Mouse (Mus musculus) adrenal gland, postnatal 25 days (tissue): Measurements from ENCODE around the gene Tnr. TPM values are rescaled to one million over a fixed set of nuclear protein-coding genes. Genes with fewer than 3 reads are reported as not detected.

Source experiments
- DNase-seq: peaks from one replicate; pipeline ENCODE4 v3.0.0; 2021; ENCODE audit warnings: mixed read lengths
- total RNA-seq: library from RNA; stranded (reverse); gene quantifications from 2 replicates; pipeline ENCODE4 v1.2.3, GENCODE M21; 2021

Tnr gene
- total RNA-seq, 1 experiment from 2014 or later = 5.0 TPM

DNA sequence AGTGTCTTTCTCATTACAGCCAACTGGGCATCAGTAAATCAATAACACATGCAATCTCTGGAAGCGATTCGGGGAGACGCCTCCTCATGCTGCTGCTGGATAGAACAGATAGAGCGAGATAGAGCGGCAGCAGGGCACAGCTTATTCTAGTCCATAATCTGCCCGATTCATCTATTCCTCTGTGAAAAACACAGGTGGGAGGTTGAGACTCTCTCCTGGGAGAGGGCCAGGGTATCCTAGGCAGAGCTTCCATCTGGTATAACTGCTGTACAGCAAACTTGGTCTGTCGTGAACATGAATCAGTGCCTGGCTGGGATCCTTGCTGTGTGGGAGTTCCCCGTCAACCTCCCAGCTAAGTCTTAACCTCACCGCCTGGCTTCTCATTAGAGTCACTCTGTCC lies 193.4 kb downstream of the Tnr start:
- DNase-seq = no peak

DNA sequence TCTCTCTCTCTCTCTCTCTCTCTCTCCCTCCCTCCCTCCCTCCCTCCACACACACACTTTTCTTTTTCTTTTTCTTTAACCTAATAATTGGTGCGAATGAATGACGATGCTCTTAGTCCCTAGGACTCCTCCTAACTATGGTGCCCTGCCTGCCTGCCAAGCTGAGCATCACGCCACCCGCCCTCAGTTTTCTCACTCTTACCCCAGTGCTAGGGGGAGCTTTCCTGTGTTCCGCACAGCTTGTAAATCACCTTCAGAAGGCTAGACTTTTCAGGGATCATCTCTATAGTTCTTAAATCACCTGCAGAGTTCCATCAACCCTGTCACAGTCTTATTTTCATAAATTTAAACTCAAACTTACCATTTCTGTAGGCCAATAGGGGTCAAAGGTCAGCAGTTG lies 200.2 kb downstream of the Tnr start:
- DNase-seq = no peak

DNA sequence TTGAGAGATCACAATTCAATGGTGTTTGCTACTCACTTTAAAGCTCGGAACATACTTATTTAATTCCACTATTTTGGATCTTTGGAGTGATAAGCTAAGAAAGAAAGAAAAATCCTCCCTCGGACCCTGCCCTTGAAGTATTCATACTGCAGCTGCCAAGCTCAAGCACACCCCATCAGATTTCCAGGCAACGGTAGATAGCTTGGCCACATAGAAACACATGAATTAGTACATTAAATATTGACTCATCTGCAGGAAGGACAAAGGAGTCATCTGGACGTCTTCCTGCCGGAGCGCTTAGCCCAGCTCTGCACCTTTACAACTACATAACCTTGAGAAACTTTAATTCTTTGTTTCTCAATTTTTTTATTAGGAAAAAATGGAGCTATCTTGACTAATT lies 205.7 kb downstream of the Tnr start:
- DNase-seq = no peak

DNA sequence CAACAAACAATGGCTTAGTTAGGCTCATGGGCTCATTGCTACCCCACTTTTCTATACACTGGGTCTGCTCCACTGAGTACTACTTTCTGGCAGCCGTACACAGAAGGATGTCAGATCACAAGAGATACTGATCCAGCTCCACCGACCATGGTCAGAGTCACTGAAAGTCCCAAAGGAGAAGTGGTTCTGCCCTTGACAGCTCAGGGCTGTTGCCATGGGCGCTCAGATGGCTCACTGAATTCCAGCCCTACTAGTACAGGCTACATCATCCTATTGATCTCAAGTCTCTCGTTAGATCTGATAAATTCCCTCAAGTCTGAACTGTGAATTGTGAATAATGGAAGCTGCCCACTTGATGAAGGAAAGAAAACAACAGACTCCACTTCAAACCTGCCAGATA lies 207.3 kb downstream of the Tnr start:
- DNase-seq = peak; percentile 11

DNA sequence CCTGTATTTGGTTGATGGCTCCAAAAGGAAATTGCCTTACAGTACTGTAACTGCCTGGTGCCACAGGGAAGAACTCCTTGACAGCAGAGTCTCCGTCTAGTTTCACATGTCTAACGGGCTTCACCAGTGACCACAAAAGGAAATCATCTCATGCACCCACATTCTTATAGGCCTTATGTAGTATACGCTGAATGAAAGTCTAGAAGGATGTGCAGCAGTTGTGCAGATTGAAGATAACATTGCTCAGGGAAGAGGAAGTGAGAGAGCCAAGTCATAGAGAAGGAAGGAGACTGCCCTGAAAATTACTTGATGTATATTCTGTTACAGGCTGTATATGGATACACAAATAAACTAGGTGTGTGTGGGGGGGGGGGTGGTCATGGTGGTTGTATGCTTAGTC lies 211.5 kb downstream of the Tnr start:
- no peak for DNase-seq

DNA sequence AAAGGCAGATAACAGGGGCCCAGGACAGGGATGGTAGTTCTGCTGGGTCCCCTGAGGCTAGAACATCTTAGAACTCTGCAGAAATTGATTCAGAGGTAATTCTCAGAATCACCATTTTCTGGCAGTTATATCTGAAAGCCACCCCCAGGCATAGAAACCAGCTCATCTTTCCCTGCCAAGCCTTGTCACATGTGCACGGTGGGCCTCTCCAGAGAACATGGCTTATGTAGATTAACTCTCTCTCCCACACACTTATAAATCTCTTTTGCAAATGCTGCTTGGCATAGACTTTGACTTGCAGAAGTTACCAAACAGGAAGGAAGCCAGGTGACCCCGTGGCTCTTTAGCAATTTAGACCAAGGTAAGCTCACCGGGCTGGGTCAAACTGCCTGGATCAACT lies 215.9 kb downstream of the Tnr start:
- DNase-seq = no peak

DNA sequence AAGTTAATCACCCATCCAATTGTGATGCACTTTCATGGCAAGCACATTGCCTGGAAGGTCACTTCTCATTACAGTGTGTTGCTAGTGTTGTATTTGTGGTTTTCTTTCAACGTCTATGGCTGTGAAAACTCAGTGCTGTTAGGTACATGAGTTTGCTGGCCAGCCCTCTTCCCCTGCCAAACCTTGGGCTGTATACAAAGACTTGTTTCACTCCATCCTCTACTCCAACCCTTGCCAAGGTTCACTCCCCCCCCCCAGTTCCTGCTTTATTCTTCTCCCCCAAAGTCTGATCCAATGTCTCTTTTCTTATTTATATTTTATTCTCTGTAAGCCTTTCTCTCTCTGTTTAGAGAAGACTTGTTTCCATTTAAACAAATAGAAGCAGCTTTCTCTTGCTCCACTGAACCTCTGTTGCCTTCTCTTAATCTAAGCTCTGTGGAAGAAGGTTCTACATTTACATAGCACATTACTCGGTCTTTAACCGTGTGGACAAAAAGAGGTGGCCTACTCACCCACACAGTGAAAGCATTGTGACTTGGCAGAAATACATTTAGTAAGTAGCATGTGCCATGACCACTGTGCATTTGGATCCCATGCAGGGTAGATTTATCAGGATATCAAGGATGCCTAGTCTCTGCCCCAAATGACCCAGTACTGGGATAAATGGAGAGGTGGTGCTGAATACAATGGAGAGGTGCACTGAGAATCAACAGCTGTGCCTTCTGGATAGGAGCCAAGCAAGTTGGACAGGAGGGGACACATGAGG lies 217.9 kb downstream of the Tnr start:
- DNase-seq = no peak

DNA sequence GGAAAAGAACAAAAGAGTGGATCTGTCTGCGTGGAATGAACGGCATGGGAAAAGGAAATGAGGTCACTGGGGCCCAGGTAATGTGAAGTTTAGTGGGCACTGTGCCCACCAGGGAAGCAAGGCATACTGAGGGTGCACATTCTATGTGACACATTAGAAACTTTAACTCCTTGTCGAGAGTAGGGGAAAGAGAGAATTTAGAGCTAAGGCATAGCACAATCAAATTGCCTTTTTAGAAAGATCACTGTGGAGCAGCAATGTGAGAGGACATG lies 218.4 kb downstream of the Tnr start:
- DNase-seq = no peak

DNA sequence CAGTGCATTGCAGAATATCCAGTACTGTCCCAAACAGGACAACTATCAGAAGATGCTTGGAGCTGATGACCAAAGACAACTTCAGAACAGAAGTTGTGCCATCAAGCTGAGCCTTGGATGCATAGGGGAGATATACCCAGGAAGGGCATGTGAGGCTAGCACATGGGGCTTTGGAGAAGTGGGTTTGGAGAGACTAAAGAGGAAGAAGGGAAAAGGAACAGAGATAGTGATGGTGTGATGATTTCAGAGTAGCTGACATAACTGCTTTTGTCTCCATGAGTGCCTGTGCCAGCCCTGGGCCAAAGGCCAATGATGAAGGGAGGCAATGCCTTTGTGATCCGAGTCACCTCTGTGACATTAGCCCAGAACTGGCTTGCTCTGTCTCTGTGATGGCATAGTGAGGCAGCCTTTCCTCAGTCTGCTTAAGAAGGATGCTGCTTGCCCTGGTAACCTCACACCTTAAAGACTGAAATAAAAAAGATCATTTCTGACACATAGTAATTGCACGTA lies 220.2 kb downstream of the Tnr start:
- no peak for DNase-seq

DNA sequence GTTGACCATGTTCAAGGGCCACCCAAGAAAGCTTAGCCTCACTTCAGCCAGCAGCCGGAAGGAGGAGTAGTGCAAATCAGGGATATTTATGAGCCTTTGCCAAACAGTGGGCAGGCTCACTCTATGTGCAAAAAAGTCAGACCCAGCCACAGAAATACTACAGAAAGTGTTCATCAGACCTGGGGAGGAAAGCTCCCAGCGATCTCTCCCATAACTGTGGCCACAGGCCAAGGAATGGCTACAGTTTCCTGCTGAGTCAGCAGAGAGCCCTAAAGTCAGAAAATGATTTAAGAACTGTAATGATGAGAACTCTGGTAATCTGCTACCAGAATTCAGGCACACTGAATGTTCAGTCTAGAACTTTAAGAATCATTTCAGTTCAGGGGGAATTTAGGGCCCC lies 221.7 kb downstream of the Tnr start:
- DNase-seq = no peak

DNA sequence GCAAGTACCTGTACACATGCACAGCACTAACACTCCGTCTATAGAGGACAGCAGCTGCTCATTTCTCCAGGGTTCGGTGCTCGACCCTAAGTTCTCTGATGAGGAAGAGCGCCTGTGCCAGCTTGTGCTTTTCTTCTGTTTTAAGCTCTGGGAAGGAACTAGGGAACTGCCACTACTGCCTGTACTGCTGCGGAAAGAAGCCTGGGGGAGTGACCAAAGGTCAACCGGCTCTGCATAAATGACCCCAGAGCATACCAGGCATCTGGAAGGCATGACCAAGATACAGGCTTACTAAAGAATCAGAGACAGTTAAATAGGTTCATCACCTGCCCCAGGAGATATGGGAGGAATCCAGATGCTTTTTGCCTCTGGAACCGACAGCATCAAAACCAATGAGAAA lies 224.4 kb downstream of the Tnr start:
- DNase-seq = no peak

DNA sequence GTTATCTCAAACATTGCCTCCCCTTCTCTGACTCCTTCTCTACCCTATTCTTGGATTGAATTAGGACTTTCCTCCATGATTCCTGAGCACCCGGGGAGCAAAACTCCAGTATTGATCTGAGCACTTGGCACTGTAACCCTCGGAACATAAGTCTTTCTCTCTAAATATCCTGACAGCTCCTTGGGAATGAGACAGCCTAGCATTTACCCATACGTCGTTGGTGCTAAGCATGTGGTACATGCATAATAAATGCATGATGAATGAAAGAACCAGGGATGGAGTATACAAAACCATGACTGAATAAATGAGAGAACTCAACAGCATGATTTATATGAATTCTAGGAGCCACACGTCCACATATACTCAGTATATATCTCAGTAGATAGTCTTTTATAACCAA lies 226.8 kb downstream of the Tnr start:
- no peak for DNase-seq

DNA sequence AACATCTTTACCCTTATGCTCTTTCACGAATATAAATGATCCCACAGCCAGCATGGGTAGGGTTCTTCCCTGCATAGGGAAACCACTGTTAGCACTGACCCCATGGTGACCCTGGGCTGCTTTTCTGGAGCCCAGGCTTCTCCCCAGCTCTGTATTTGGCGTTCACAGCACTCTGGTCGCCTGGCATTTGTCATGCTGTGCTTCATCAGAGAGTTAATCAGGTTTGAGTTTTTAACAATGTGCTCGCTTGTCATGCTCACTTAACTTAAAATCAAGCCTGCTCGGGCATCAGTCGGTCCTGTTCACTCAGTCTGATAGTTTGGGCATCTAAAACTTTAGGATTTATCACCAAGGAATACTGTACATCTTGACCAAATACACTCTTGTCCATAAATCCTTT lies 227.3 kb downstream of the Tnr start:
- no peak for DNase-seq

DNA sequence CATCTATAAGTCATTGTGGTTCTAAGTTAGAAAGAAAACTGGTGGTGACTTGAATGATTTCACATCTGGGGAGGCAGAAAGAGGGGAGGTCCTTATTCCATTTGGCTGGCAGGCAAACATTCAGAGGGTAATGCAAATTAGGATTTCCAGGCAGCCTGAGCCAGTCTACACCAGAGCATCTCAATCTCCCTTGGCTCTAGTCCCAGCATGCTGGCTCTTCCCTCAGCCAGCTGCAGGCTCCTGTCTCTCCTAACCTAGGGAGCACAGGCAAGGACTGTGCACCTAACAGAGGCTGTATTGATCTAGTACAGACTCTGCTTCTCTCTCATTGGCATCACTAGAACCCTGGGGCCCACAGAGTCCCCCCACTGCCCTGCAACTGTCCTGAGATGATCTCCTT lies 237.4 kb downstream of the Tnr start:
- no peak for DNase-seq

DNA sequence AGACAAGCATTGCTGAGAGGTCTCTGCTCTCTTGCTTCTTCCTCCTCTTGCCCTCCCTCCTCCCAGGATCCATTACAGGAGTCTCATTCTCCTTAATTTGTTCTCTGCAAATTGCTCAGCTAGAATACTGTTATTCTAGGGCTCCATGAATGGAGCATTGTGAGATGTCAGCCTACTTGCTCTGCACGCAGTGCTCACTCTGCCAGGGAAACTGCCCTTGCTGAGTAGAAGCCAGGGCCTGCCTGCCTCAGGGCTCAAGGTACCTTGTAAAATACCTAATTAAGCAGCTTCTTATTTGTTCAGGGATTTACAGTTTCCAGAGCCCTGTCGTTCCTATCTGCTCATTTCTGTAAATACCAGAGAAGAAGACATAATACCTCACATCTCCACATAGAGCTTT lies 240.3 kb downstream of the Tnr start:
- no peak for DNase-seq

DNA sequence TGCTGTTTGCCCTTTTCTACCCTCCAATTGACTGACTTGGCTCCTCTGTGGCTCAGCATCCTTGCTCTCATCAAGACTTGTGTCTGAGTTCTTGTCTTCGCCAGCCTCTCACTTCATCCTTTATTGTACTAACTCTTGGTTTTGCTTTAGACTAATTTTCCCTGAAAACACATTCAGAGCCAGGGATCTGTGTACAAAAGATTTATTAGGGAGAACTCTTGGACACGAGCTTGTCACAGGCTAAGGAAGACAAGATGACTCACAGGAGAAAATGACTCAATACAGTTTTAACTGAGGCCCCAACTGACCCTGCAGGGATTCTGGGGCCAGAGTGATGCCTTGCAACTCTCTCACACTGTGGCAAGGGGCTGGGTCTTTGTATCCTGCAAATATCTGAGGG lies 241.3 kb downstream of the Tnr start:
- no peak for DNase-seq

DNA sequence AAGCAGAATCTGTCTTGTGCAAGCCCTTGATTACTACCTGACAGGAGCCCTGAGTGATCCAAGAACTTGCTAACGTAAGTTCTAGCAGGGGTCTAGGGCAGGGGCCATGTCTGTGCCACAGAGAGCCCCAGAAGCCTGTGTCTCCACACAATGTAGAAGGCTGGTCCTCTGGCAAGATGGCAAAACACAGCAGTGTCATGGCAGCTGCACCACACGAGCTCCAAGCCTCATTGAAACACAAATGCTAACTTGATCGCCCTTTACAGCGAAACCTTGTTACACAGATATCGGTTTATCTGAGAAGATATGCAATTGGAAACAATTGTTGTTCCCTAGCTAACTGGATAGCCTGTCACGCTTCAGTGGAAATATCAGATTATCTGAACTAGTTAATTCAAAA lies 246.4 kb downstream of the Tnr start:
- no peak for DNase-seq

DNA sequence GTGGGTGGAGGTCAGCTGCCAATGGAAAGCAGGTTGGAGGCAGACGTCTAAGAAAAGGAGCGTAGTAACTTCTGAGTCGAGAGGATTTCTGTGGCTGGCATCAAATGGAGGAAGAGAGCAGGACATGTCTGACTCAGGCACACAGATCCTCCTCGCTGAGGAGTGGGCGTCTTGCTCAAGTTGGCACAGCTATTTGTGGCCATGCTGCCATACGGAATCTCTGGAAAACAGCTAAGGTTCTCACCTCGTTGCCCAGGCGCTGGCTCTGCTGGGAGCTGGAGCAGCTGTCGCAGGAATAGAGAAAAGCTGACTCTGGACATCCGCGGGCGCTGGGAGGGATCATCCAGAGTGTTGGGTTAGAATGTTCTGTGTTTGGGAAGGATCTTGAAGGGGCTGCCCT lies 250.1 kb downstream of the Tnr start:
- DNase-seq = no peak

DNA sequence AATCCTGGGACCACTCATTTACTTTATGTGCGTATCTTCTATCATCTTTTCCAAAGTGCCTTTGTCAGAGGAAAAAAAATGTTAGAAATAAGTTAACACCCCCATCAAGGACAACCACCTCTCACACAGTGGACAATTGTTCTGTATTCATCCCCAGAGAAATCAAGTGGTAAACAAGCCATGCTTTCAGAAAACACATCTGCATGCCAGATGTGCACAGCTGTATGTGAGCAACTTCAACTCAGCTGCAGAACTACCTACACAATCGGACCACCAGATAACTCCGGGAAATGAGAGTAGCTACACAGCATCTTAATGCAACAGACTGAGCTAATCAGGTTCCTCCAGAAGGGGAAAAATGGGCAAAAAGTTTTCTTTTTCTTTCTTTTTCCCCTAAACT lies 251.6 kb downstream of the Tnr start:
- no peak for DNase-seq

DNA sequence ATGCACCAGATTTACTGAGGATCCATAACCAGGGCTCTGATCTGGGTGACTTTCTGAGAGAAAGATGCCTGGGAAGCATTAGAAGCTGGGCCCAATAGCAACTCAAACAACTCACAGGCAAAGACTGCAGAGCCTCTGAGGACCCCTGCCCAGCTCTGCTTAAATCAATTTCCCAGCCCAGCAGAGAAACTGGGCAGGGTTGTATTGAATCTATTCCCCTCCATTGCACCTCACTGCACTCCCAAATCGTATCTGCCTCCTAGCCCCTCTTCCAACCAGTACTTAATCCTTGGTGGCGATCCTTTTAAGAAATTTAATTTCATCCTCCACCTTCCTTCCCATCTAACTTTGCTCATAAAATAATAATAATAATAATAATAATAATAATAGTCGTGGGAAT lies 253.5 kb downstream of the Tnr start:
- no peak for DNase-seq

DNA sequence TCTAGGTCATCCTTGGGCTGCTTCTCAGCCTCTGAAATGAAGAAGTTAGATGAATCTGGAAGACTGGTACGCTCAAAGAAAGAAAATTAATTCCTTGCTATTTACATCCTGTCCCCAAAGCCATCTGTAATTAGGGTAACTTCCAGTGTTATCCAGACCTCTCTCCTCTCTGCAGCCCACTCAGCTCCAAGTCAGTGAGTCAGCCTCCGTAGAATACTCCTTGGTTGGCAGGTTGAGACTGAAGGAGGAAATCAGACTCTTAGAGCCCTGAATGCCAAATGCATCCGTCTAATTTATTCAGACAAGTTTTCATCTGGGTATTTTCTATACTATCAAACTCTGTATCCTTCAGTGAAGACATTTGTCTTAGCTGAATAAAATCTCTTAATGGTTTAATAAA lies 255.9 kb downstream of the Tnr start:
- no peak for DNase-seq

DNA sequence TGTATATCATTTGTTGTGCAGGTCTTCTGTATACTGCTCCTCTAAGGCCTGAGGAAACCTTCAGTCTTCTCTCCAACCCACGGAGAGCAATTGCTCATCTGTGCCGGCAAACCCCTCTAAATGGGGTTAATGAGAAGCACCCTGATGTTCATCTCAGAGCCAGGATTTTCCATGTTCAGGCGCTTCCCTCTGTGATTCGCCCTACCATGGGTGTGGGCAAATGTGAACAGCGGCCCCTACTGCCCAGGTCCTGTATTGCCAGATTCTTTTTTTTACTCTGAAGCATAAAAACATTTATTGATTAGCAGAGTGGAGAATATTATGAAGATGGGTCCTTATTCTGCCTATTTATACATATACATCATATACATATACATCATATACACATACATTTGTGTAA lies 260.3 kb downstream of the Tnr start:
- DNase-seq = peak; percentile 48

DNA sequence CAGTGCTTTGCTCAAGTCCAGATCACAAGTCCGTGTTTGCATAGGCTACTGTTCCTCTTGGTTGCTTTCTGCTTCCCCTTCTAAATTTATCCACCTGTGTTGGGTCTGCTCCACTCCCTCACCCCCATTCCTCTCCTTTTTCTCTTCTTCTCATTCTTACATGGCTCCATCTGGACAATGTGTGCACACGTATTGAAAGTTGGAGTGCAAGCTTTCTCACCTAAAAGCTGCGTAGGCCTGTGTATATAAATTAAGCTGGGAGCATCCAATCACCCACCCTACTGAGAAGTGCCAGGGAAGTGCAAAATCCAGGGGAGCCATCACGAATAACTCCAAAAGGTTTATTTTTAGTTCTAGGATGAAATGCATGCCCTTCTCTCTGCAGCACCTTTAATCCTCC lies 264.7 kb downstream of the Tnr start:
- DNase-seq = no peak

DNA sequence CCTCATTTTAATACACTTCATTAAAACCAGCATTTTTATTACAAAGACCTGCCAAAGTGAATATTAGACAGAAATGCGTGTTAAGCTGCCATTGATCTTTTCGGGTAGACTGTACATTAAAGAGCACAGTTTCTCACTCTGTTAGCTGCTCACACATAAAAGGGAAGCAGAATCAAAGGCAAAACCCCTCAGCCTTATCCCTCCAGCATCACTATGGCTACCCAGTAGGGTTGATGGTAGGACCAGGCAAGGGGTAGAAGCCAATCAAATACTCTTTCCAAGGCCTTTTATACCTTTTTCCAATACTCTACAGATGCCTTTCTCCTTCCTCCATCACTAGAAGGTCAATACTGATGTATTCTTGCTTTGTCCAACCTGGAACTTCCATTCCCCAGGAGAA lies 269.0 kb downstream of the Tnr start:
- no peak for DNase-seq

DNA sequence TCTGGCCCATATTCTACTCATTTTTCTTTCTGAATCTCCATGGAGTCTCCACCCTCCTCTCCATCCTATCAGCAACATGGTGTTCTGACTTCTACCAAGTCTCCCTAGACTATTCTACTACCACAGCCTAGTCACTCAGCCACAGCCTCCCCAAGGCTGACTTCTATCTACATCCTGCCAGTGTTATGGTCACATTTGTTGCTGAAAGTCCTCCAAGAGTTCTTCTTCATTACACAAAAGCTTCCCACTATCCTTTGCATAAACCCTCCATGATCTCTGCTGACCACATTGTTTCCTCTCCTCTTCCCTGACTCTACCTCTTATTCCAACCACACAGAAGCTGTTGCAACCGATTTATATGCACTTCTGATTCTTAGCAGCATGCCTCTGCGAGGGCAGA lies 272.5 kb downstream of the Tnr start:
- DNase-seq = no peak
